Mouse (Mus musculus) MEL (cell line): Measurements from ENCODE around the gene Fgf8.

Experiments
- CTCF ChIP-seq, 3 experiments: IDR thresholded peaks in 2 of 3; conservative IDR thresholded peaks in 1 of 3; 2 replicates each; pipeline ENCODE4 v1.5.1; 2011 to 2012; ENCODE audit warnings: low read length in 3 of 3, low read depth in 2 of 3, mild to moderate bottlenecking in 2 of 3, improper control_type of control experiment in 1 of 3, inconsistent platforms in 1 of 3, mixed read lengths in 1 of 3, moderate library complexity in 1 of 3; ENCODE audit not compliant: control insufficient read depth in 1 of 3, insufficient read depth in 1 of 3, poor library complexity in 1 of 3, severe bottlenecking in 1 of 3
- ELF1 ChIP-seq: IDR thresholded peaks from 2 replicates; pipeline ENCODE4 v1.6.1; 2014; ENCODE audit warnings: low read depth, mild to moderate bottlenecking, inconsistent platforms, low read length, improper control_type of control experiment, moderate library complexity
- HCFC1 ChIP-seq: IDR thresholded peaks from 2 replicates; pipeline ENCODE4 v1.6.1; 2012; ENCODE audit warnings: low read depth, mild to moderate bottlenecking, inconsistent platforms, low read length, improper control_type of control experiment, moderate library complexity
- MYB ChIP-seq: IDR thresholded peaks from 2 replicates; pipeline ENCODE4 v1.6.1; 2011; ENCODE audit warnings: mild to moderate bottlenecking, low read depth, low read length, improper control_type of control experiment
- POLR2A ChIP-seq, 2 experiments: IDR thresholded peaks; 2 replicates each; pipeline ENCODE4 v1.6.1; 2011 to 2012; ENCODE audit warnings: low read length in 2 of 2, mild to moderate bottlenecking in 2 of 2, control low read depth in 1 of 2, improper control_type of control experiment in 1 of 2, low read depth in 1 of 2, moderate library complexity in 1 of 2; ENCODE audit not compliant: control insufficient read depth in 1 of 2, insufficient read depth in 1 of 2, poor library complexity in 1 of 2

GRCm38 (mm10) chr19:45733564-45733963, 9.2 kb downstream of the Fgf8 start:
- TF ChIP-seq POLR2A (IDR thresholded peaks at IDR 0.05; ENCODE audit: control insufficient read depth in 1 of 2, insufficient read depth in 1 of 2, low read depth in 1 of 2, low read length in 2 of 2, poor library complexity in 1 of 2) = no peak
- no peak for TF ChIP-seq CTCF (IDR thresholded peaks at IDR 0.05 in 2 of 3, conservative IDR thresholded peaks at IDR 0.05 in 1 of 3; ENCODE audit: control insufficient read depth in 1 of 3, insufficient read depth in 1 of 3, low read depth in 2 of 3, low read length in 3 of 3, poor library complexity in 1 of 3, severe bottlenecking in 1 of 3)
- no peak for TF ChIP-seq MYB
- no peak for TF ChIP-seq ELF1
- TF ChIP-seq HCFC1 = no peak
